12 mouse cellular contexts compared by ENCODE assay signal in genomic region chr11:114203416-114203815, GRCm38 (mm10).
"Had no signal": no experiment of that assay in that cellular context is flagged by ENCODE, and none has a peak within 500 bp of the region (broad histone marks: within the 10 kb centered on the region; RNA-seq: fewer than 3 reads in every experiment).

No protein-coding gene starts in this region.

- H3K27me3 ChIP-seq: kidney, embryonic 15.5 days; limb, embryonic 12.5 days; liver, embryonic 13.5 days had no signal

- H3K9me3 ChIP-seq: kidney, embryonic 15.5 days; limb, embryonic 12.5 days; liver, embryonic 13.5 days; midbrain, embryonic 12.5 days had no signal

- H3K36me3 ChIP-seq: kidney, embryonic 15.5 days; limb, embryonic 12.5 days; liver, embryonic 13.5 days; midbrain, embryonic 12.5 days had no signal

- H3K9ac ChIP-seq: kidney, embryonic 15.5 days; limb, embryonic 12.5 days; liver, embryonic 13.5 days; liver, postnatal 0 days; midbrain, embryonic 12.5 days had no signal

- H3K4me2 ChIP-seq: kidney, embryonic 15.5 days; limb, embryonic 12.5 days; liver, embryonic 13.5 days; midbrain, embryonic 12.5 days had no signal

- H3K27ac ChIP-seq: kidney, embryonic 15.5 days; layer of hippocampus, adult 2 months; limb, embryonic 12.5 days; liver, embryonic 13.5 days; midbrain, embryonic 12.5 days; stomach, postnatal 0 days had no signal

- H3K4me3 ChIP-seq: kidney, embryonic 15.5 days; layer of hippocampus, adult 2 months; limb, embryonic 12.5 days; liver, embryonic 13.5 days; midbrain, embryonic 12.5 days had no signal

- ATAC-seq: intestine, postnatal 0 days; liver, postnatal 0 days; midbrain, embryonic 16.5 days had no signal

- DNase-seq: liver; liver, embryonic 13.5 days; liver, postnatal 0 days; right cerebral cortex, adult 18-20 months; thymus, postnatal 4 days had no signal
